Mouse (Mus musculus) adrenal gland, postnatal 0 days (tissue): ENCODE data around the gene Abcg8. TPM values are rescaled to one million over a fixed set of nuclear protein-coding genes. Genes with fewer than 3 reads are reported as not detected.

Experiments used
- polyA plus RNA-seq: library from polyadenylated mRNA; unstranded; fragments of >200 nt; fragmentation: Nextera tagmentation; extraction: Ambion mirVana; gene quantifications from 2 replicates; pipeline ENCODE4 v1.2.1, GENCODE M21; 2015

Abcg8 gene
- polyA plus RNA-seq = 0.14 and 0.55 TPM in 2 replicates

GRCm38 (mm10) chr17:84675951-84676366 lies at the start of gene Abcg8:
Gene Abcg8, plus strand, starts transcription at chr17:84676302.

GRCm38 (mm10) chr17:84682734-84683717 lies 6.9 kb downstream of the Abcg8 start, which contains the start of gene Abcg5:
Gene Abcg5, minus strand, starts transcription at chr17:84683011.

Other genes starting within 250 kb of the Abcg8 start
- gene Thada, start 210.1 kb upstream of the Abcg8 start, polyA plus RNA-seq = 2.0 and 4.2 TPM in 2 replicates
- 3.2 and 3.4 TPM in 2 replicates for gene Plekhh2, start 164.4 kb upstream of the Abcg8 start, polyA plus RNA-seq
- 31.7 and 36.8 TPM in 2 replicates for gene Dync2li1, start 49.8 kb upstream of the Abcg8 start, polyA plus RNA-seq
- gene Abcg5, start 6.7 kb downstream of the Abcg8 start, polyA plus RNA-seq = 1.5 and 2.2 TPM in 2 replicates
- 19.2 and 26.2 TPM in 2 replicates for gene Lrpprc, start 114.5 kb downstream of the Abcg8 start, polyA plus RNA-seq